Mouse (Mus musculus): ENCODE measurements around the gene Ambra1. TPM values are rescaled to one million over a fixed set of nuclear protein-coding genes. Genes with fewer than 3 reads are reported as not detected.

The Ambra1 gene
- polyA plus RNA-seq, 1 experiment from 2014 or later: 17.4 TPM

DNA sequence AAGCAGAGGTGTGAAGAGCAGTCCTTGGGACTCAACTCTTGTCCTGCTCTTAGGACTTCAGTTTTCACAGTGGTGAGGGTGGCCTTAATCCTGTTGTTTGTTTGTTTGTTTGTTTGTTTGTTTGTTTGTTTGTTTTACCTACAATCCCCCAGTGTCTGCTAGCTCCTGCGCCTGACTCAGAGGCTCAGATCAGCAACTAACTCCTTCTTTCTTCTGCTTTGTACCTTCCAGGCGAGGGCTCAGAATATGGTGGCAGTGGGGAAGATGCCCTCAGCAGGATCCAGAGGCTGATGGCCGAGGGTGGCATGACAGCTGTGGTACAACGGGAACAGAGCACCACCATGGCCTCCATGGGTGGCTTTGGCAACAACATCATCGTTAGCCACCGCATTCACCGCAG is 187.2 kb downstream of the Ambra1 start:
- Histone ChIP-seq H3K4me3 (no peak overlapping the region), H3K9me3 (no peaks in the 10 kb centered on the region), H3K4me1 (peaks cover 17% of the 10 kb centered on the region), H3K36me3 (peaks cover 65% of the 10 kb centered on the region), H3K27me3 (ENCODE audit: insufficient read depth, poor library complexity, severe bottlenecking) (peaks cover 20% of the 10 kb centered on the region), H3K27ac (no peak overlapping the region)
- no peak for DNase-seq (ENCODE audit: low spot score)
- WGBS: 85% methylated on average over 7 of the region's 7 CpGs

DNA sequence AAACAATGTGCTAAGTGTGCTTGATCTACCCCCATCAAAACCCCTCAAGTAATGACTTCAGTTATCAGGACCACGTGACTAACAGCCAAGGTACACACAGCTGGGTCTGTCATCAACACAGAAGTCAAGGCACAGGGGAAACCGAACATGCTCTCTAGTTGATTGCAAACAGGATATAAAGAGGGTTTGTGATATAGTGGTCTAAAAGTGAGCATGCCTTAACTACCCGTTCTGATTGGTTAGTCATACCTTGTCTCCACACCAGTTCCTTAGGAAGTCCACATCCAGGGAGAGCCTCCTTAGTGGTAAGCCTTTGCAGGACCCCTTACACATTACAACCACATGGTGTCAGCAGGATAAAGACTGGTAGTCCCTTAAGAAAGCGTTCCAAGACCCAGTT is 190.2 kb downstream of the Ambra1 start:
- peaks cover 31% of the 10 kb centered on the region for H3K4me1 ChIP-seq
- WGBS: 60% methylated on average over 4 of the region's 4 CpGs
- no peak for DNase-seq (ENCODE audit: low spot score)
- peaks cover 49% of the 10 kb centered on the region for H3K27me3 ChIP-seq (ENCODE audit: insufficient read depth, poor library complexity, severe bottlenecking)
- H3K9me3 ChIP-seq: no peaks in the 10 kb centered on the region
- H3K27ac ChIP-seq: no peak overlapping the region
- no peak overlapping the region for H3K4me3 ChIP-seq
- H3K36me3 ChIP-seq: peaks cover 38% of the 10 kb centered on the region

DNA sequence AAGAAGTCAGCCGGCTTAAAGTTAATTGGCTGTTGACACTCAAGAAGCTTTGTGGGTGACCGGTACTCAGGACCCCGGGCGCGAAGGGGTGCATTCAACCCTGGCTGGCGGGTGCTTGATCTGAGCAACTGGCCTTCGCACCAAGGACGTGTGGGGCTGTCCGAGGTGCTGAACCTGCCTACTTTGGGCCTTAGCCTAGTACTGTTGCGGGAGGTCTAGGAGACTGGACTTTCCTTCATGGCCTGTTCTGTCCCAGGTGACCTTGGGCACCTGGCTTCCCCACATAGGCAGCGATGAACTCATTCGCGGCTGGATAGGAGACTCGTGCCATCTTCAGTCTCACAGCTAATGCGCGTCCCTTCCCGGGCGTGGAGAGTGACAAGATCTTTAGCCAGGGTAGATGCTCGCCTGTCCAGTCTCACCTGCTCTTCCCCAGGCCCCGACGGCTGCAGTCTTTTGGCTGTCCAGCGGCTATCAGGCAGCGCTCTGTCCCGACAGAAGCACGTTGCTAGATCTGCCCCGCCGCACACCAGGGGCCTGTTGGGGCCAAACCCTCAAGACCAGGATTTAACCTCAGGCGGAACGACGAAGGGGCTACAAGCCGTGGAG is 191.4 kb downstream of the Ambra1 start:
- WGBS: 4% methylated on average over 31 of the region's 31 CpGs
- H3K27ac ChIP-seq: no peak overlapping the region
- H3K4me1 ChIP-seq: peaks cover 31% of the 10 kb centered on the region
- H3K9me3 ChIP-seq: no peaks in the 10 kb centered on the region
- peak overlapping the region; percentile 70 for H3K4me3 ChIP-seq
- DNase-seq (ENCODE audit: low spot score): no peak
- peaks cover 28% of the 10 kb centered on the region for H3K36me3 ChIP-seq
- peaks cover 53% of the 10 kb centered on the region for H3K27me3 ChIP-seq (ENCODE audit: insufficient read depth, poor library complexity, severe bottlenecking)

GRCm38 (mm10) chr2:91921790-91922570 is 192.0 kb downstream of the Ambra1 start:
- peaks cover 59% of the 10 kb centered on the region for H3K27me3 ChIP-seq (ENCODE audit: insufficient read depth, poor library complexity, severe bottlenecking)
- H3K4me1 ChIP-seq: peaks cover 29% of the 10 kb centered on the region
- peak overlapping the region; percentile 70 for H3K4me3 ChIP-seq
- H3K27ac ChIP-seq: peak overlapping the region; percentile 24; the same call in 1 of the 2 replicates
- WGBS: 1% methylated on average over 64 of the region's 64 CpGs
- DNase-seq (ENCODE audit: low spot score): peak; percentile 90
- H3K9me3 ChIP-seq: no peaks in the 10 kb centered on the region
- H3K36me3 ChIP-seq: peaks cover 21% of the 10 kb centered on the region

GRCm38 (mm10) chr2:91922586-91923414 is 192.9 kb downstream of the Ambra1 start:
- 3% methylated on average over 37 of the region's 37 CpGs for WGBS
- Histone ChIP-seq H3K27me3 (ENCODE audit: insufficient read depth, poor library complexity, severe bottlenecking) (peaks cover 62% of the 10 kb centered on the region), H3K27ac (no peak overlapping the region), H3K4me3 (peak overlapping the region; percentile 70), H3K9me3 (no peaks in the 10 kb centered on the region), H3K36me3 (peaks cover 13% of the 10 kb centered on the region), H3K4me1 (peaks cover 35% of the 10 kb centered on the region)
- no peak for DNase-seq (ENCODE audit: low spot score)

DNA sequence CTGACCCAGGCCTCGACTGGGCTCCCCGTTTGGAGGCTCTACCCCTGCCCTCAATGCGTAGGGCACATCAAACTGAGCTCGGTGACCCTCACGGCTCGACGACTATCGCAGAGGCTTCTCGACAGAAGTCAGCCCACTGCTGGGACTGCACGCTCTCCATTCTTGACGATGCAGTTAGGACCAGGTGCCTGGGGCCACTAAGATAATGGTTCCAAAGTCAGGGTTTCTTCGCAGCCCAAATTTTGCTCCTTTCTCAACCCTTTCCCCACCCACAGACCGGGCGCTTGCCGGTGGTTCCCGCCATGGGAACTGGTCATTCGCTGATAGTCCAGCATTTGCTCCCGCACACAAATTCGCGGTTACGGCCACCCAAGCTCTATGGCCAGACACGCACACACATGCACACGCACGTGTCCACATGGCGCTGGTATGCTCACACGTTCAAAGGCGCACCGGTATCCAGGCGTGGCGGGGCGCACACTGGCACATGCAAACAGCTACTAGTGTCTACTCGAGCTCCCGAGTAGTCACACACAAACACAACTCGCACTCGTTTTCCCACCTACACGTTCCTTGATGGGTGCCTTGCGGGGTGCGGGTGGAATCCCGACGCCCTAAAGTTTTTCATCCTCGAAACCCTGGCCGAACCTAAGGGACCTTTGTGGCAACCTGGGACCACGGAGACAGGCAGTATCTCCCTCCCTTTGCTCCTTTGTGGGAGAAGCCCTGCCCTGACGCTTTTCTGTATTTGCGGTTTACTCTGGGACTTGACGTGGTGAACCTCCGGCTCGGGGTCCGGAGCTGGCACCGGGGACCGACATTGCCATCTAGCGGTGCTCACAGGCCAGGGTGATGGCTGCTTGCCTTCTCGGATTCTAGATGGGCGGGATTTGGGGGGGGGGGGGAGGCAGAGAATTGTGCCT is 193.7 kb downstream of the Ambra1 start:
- DNase-seq (ENCODE audit: low spot score): peak; percentile 90
- Histone ChIP-seq H3K36me3 (peaks cover 6% of the 10 kb centered on the region), H3K9me3 (no peaks in the 10 kb centered on the region), H3K4me3 (peak overlapping the region; percentile 70), H3K4me1 (peaks cover 44% of the 10 kb centered on the region), H3K27me3 (ENCODE audit: insufficient read depth, poor library complexity, severe bottlenecking) (peaks cover 62% of the 10 kb centered on the region), H3K27ac (no peak overlapping the region)
- WGBS: 6% methylated on average over 54 of the region's 54 CpGs

GRCm38 (mm10) chr2:91924726-91925125 is 194.8 kb downstream of the Ambra1 start:
- H3K4me3 ChIP-seq: no peak overlapping the region
- no peak for DNase-seq (ENCODE audit: low spot score)
- peaks cover 54% of the 10 kb centered on the region for H3K4me1 ChIP-seq
- 40% methylated on average over 1 of the region's 1 CpGs for WGBS
- H3K27ac ChIP-seq: no peak overlapping the region
- no peaks in the 10 kb centered on the region for H3K9me3 ChIP-seq
- H3K36me3 ChIP-seq: 0 out of 2 replicates have a peak, but pooled peaks cover 3% of the 10 kb centered on the region
- H3K27me3 ChIP-seq (ENCODE audit: insufficient read depth, poor library complexity, severe bottlenecking): peaks cover 62% of the 10 kb centered on the region

DNA sequence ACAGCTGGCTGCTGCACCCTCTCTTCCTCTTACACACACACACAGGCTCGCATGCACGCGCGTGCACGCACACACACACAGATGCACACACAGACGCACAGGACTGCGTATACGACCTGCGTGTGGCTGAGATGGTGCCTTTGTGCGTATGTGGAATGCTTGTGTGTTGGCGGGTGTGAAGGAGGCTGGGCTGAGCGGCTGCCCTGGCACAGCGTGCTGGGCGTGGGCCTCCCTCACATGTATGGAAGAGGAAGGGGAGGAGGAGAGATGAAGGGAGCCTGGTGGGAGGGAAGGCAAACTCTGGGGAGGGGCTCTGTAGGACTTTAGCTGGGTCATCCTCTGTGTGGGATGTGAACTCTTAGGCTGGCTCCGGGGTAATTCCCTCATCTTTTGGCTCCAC is 195.5 kb downstream of the Ambra1 start:
- peak; percentile 72 for DNase-seq (ENCODE audit: low spot score)
- Histone ChIP-seq H3K4me3 (no peak overlapping the region), H3K27ac (no peak overlapping the region), H3K9me3 (no peaks in the 10 kb centered on the region), H3K36me3 (0 out of 2 replicates have a peak, but pooled peaks cover 6% of the 10 kb centered on the region), H3K4me1 (peaks cover 59% of the 10 kb centered on the region), H3K27me3 (ENCODE audit: insufficient read depth, poor library complexity, severe bottlenecking) (peaks cover 58% of the 10 kb centered on the region)
- 85% methylated on average over 15 of the region's 15 CpGs for WGBS

DNA sequence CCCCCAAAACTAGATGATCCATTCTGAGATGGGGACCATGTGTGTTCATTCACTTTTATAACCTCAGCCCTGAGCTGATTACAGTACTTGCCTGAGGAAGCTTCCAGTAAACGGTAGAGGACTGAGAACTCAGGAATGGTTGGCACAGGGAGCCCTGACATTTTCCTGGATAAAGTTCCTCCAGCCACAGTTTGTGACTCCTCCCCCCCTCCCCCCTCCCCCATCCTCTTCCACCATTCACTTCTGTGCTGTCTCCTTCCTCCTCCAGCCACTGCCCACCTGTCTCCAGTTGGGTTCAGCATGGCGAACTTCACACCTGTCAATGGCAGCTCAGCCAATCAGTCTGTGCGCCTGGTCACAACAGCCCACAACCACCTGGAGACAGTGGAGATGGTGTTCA is 197.0 kb downstream of the Ambra1 start, which contains the start of gene Chrm4:
Gene Chrm4, plus strand, starts transcription at position 301 of the 400 bp plus-strand sequence.
- peak within 1 kb of the TSS; percentile 7; the same call in 1 of the 2 replicates for H3K27ac ChIP-seq
- H3K9me3 ChIP-seq: no peaks in the 10 kb centered on the region
- 0 out of 2 replicates have a peak, but pooled peaks cover 6% of the 10 kb centered on the region for H3K36me3 ChIP-seq
- peaks cover 43% of the 10 kb centered on the region for H3K27me3 ChIP-seq (ENCODE audit: insufficient read depth, poor library complexity, severe bottlenecking)
- no peak for DNase-seq (ENCODE audit: low spot score)
- H3K4me3 ChIP-seq: peak within 1 kb of the TSS; percentile 36
- 84% methylated on average over 3 of the region's 3 CpGs for WGBS
- H3K4me1 ChIP-seq: peaks cover 65% of the 10 kb centered on the region

DNA sequence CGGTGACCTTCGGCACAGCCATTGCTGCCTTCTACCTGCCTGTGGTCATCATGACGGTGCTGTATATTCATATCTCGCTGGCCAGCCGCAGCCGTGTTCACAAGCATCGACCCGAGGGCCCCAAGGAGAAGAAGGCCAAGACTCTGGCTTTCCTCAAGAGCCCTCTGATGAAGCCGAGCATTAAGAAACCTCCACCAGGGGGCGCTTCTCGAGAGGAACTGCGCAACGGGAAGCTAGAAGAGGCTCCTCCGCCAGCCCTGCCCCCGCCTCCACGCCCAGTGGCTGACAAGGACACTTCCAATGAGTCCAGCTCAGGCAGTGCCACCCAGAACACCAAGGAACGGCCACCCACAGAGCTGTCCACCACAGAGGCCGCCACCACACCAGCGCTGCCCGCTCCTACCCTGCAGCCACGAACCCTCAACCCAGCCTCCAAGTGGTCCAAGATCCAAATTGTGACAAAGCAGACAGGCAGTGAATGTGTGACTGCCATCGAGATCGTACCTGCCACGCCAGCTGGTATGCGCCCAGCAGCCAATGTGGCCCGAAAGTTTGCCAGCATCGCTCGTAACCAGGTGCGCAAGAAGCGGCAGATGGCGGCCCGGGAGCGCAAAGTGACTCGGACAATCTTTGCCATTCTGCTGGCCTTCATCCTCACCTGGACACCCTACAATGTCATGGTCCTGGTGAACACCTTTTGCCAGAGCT is 198.0 kb downstream of the Ambra1 start:
- WGBS: 34% methylated on average over 34 of the region's 34 CpGs
- peaks cover 33% of the 10 kb centered on the region for H3K27me3 ChIP-seq (ENCODE audit: insufficient read depth, poor library complexity, severe bottlenecking)
- peak overlapping the region; percentile 7; the same call in 1 of the 2 replicates for H3K27ac ChIP-seq
- DNase-seq (ENCODE audit: low spot score): peak; percentile 93
- peak overlapping the region; percentile 36 for H3K4me3 ChIP-seq
- peaks cover 7% of the 10 kb centered on the region; the same call in 1 of the 2 replicates for H3K36me3 ChIP-seq
- no peaks in the 10 kb centered on the region for H3K9me3 ChIP-seq
- H3K4me1 ChIP-seq: peaks cover 64% of the 10 kb centered on the region

DNA sequence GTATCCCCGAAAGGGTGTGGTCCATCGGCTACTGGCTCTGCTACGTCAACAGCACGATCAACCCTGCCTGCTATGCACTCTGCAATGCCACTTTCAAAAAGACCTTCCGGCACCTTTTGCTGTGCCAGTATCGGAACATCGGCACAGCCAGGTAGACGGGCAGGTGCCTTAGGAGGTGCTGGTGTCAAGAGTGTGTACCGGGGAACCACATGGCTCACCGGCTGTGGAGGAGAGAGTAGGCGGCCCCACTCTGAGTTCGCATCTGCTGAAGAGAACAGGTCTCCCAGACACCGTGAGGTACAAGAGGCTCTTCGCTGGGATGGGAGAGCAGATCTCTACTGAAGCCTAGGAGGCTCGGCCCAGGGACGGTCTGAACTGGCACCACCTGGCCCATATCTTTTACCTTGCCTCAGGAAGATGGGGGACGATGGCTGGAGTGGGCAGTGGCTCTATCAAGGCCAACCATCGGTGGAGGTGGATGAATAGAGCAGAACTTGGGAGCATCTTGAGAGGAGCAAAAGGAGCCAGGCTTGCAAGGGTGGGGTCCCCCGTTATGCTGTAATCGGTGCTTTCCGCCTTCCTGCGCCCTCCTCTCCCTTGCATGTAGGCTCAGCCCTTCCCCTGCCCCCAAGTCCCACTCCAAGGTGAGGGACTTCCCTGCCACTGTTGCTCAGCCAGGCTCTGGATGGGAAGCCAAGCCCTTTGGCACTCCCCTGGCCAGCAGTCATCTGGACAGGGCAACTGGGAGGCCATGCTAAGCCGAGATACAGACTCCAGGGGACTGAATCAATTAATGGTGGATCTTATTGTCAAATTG is 198.8 kb downstream of the Ambra1 start:
- H3K4me1 ChIP-seq: peaks cover 64% of the 10 kb centered on the region
- DNase-seq (ENCODE audit: low spot score): no peak
- WGBS: 68% methylated on average over 23 of the region's 23 CpGs
- no peaks in the 10 kb centered on the region for H3K9me3 ChIP-seq
- H3K27ac ChIP-seq: peak overlapping the region; percentile 44
- H3K27me3 ChIP-seq (ENCODE audit: insufficient read depth, poor library complexity, severe bottlenecking): peaks cover 25% of the 10 kb centered on the region
- peaks cover 14% of the 10 kb centered on the region for H3K36me3 ChIP-seq
- peak overlapping the region; percentile 36; the same call in 1 of the 2 replicates for H3K4me3 ChIP-seq
